18 mouse cellular contexts compared by ENCODE assay signal in genomic region chr4:97831611-97832278, GRCm38 (mm10). TPM values are rescaled to one million over a fixed set of nuclear protein-coding genes. Genes with fewer than 3 reads are reported as not detected.
DNase-seq lines count a peak whose midpoint lies in the region; ATAC-seq and TF ChIP-seq lines count a peak whose summit lies in the region.
"Had no signal": no experiment of that assay in that cellular context is flagged by ENCODE, and none has a peak within 500 bp of the region (broad histone marks: within the 10 kb centered on the region; RNA-seq: fewer than 3 reads in every experiment).

No protein-coding gene starts in this region.

- H3K4me1 ChIP-seq in embryonic facial prominence, embryonic 15.5 days: peaks cover 9% of the 10 kb centered on the region; the same call in 1 of the 2 replicates
- peaks cover 11% of the 10 kb centered on the region for H3K4me1 ChIP-seq in embryonic facial prominence, embryonic 10.5 days
- H3K4me1 ChIP-seq in liver, embryonic 14.5 days (replicated peaks; ENCODE audit: control insufficient read depth in 2 of 2, insufficient read depth in 2 of 2, low read length in 1 of 2): peaks cover 0 to 6% of the 10 kb centered on the region in 2 experiments; a peak in 1 of 4 replicates
- H3K4me1 ChIP-seq in brown adipose tissue, adult 24 weeks (ENCODE audit: control insufficient read depth, insufficient read depth, insufficient read length, low read length): peaks cover 14% of the 10 kb centered on the region

- H3K4me3 ChIP-seq in embryonic facial prominence, embryonic 15.5 days (replicated peaks): no peak overlapping the region
- H3K4me3 ChIP-seq in embryonic facial prominence, embryonic 10.5 days: no peak overlapping the region
- no peak overlapping the region for H3K4me3 ChIP-seq in liver, embryonic 14.5 days (ENCODE audit: insufficient read depth in 1 of 2, low read depth in 2 of 2, low read length in 2 of 2)
- no peak overlapping the region for H3K4me3 ChIP-seq in brown adipose tissue, adult 24 weeks (ENCODE audit: insufficient read depth, low read depth, low read length)
- H3K4me3 ChIP-seq: embryonic facial prominence, embryonic 12.5 days; hindbrain, embryonic 10.5 days; midbrain, embryonic 10.5 days; myocyte had no signal

- no peaks in the 10 kb centered on the region for H3K9me3 ChIP-seq in embryonic facial prominence, embryonic 15.5 days (replicated peaks)
- no peaks in the 10 kb centered on the region for H3K9me3 ChIP-seq in embryonic facial prominence, embryonic 10.5 days
- no peaks in the 10 kb centered on the region for H3K9me3 ChIP-seq in liver, embryonic 14.5 days (ENCODE audit: control insufficient read depth, low read length)
- H3K9me3 ChIP-seq: embryonic facial prominence, embryonic 12.5 days; hindbrain, embryonic 10.5 days; midbrain, embryonic 10.5 days had no signal

- 0 out of 2 replicates have a peak overlapping the region, but pooled peaks have one; percentile 14 for H3K27ac ChIP-seq in embryonic facial prominence, embryonic 15.5 days (replicated peaks)
- no peak overlapping the region for H3K27ac ChIP-seq in embryonic facial prominence, embryonic 10.5 days (replicated peaks)
- no peak overlapping the region for H3K27ac ChIP-seq in liver, embryonic 14.5 days
- H3K27ac ChIP-seq in brown adipose tissue, adult 24 weeks (replicated peaks; ENCODE audit: low read depth, low read length): 0 out of 2 replicates have a peak overlapping the region, but pooled peaks have one; percentile 2
- H3K27ac ChIP-seq: embryonic facial prominence, embryonic 12.5 days; hindbrain, embryonic 10.5 days; midbrain, embryonic 10.5 days had no signal

- no peak overlapping the region for H3K9ac ChIP-seq in embryonic facial prominence, embryonic 15.5 days
- no peak overlapping the region for H3K9ac ChIP-seq in liver, embryonic 14.5 days (replicated peaks)
- H3K9ac ChIP-seq: embryonic facial prominence, embryonic 12.5 days; lung, embryonic 14.5 days had no signal

- TF ChIP-seq EP300 in liver, embryonic 14.5 days (IDR thresholded peaks at IDR 0.05; ENCODE audit: low read depth): 0 out of 2 replicates have a peak, but pooled peaks have one; percentile 14

- no peak for TF ChIP-seq CTCF in liver, embryonic 14.5 days (IDR thresholded peaks at IDR 0.05; ENCODE audit: low read depth)

- DNase-seq in embryonic facial prominence, embryonic 10.5 days (ENCODE audit: low spot score): no peak
- DNase-seq in liver, embryonic 14.5 days (ENCODE audit: low read depth in 3 of 3, low spot score in 3 of 3): peak in 1 of 3 experiments; percentile 17
- DNase-seq in liver: no peak
- DNase-seq in lung, adult 18-20 months: no peak
- DNase-seq in ovary, postnatal 10 days (ENCODE audit: low spot score): no peak
- DNase-seq: cerebellum, adult 8-10 months; gastrocnemius, postnatal 25 days; kidney, adult 2 months; lung, embryonic 14.5 days had no signal

- no peak for ATAC-seq in embryonic facial prominence, embryonic 15.5 days (ENCODE audit: insufficient number of reproducible peaks, low FRiP score, low TSS enrichment, low read depth)
- no peak; the same call in 1 of the 2 replicates for ATAC-seq in liver, embryonic 14.5 days (ENCODE audit: insufficient read depth)
- ATAC-seq in megakaryocyte, adult 5-6 weeks (ENCODE audit: poor library complexity, severe bottlenecking): peak; percentile 74
- ATAC-seq: forebrain, embryonic 14.5 days had no signal

- WGBS in embryonic facial prominence, embryonic 15.5 days: 77% methylated on average over 7 of the region's 7 CpGs
- WGBS in embryonic facial prominence, embryonic 10.5 days: 94% methylated on average over 7 of the region's 7 CpGs
- 46% methylated on average over 7 of the region's 7 CpGs for WGBS in liver, embryonic 14.5 days (ENCODE audit: insufficient replicate concordance)

- H3K27me3 ChIP-seq in embryonic facial prominence, embryonic 15.5 days: no peaks in the 10 kb centered on the region
- H3K27me3 ChIP-seq in embryonic facial prominence, embryonic 10.5 days (replicated peaks; ENCODE audit: low read depth, poor library complexity, severe bottlenecking): no peaks in the 10 kb centered on the region
- H3K27me3 ChIP-seq in liver, embryonic 14.5 days (ENCODE audit: control insufficient read depth, insufficient read depth, low read length): no peaks in the 10 kb centered on the region
- H3K27me3 ChIP-seq: embryonic facial prominence, embryonic 12.5 days had no signal

- no peak overlapping the region for H3K4me2 ChIP-seq in embryonic facial prominence, embryonic 15.5 days (replicated peaks)
- no peak overlapping the region for H3K4me2 ChIP-seq in liver, embryonic 14.5 days (ENCODE audit: low read depth)
- H3K4me2 ChIP-seq: embryonic facial prominence, embryonic 12.5 days; lung, embryonic 14.5 days had no signal

- H3K36me3 ChIP-seq in embryonic facial prominence, embryonic 15.5 days: no peaks in the 10 kb centered on the region
- no peaks in the 10 kb centered on the region for H3K36me3 ChIP-seq in embryonic facial prominence, embryonic 10.5 days (replicated peaks)
- no peaks in the 10 kb centered on the region for H3K36me3 ChIP-seq in liver, embryonic 14.5 days (replicated peaks; ENCODE audit: control insufficient read depth, insufficient read depth, low read depth)
- H3K36me3 ChIP-seq: embryonic facial prominence, embryonic 12.5 days; hindbrain, embryonic 10.5 days; midbrain, embryonic 10.5 days had no signal

RNA-seq across cellular contexts. Expression of gene E130114P18Rik, which starts 53.9 kb away (rescaled TPM):
- 3.8 and 4.2 TPM in 2 replicates for polyA plus RNA-seq in embryonic facial prominence, embryonic 15.5 days (2015; fragmentation: Nextera tagmentation; extraction: Ambion mirVana)
- 10.9 and 13.6 TPM in 2 replicates for polyA plus RNA-seq in embryonic facial prominence, embryonic 10.5 days (2016; fragmentation: Nextera tagmentation; extraction: Ambion mirVana)
- polyA plus RNA-seq in liver, embryonic 14.5 days (2012; rRNA removed): 0.03 TPM in 1 of 2 replicates, not detected in the other
- not detected in 2 replicates for polyA plus RNA-seq in liver, embryonic 14.5 days (2014; fragmentation: Nextera tagmentation; extraction: Ambion mirVana)
- polyA plus RNA-seq in brown adipose tissue, adult 24 weeks (2012; ENCODE audit: insufficient read depth, insufficient read length, missing spikeins): not detected in 2 replicates
- total RNA-seq in megakaryocyte, adult 5-6 weeks (2015): not detected in 2 replicates
- total RNA-seq in megakaryocyte, adult 5-6 weeks (2017): not detected in 2 replicates
- total RNA-seq: ES-E14 had no signal
- polyA plus RNA-seq: myocyte had no signal

RNA-seq across cellular contexts. Expression of gene Nfia, which starts 59.2 kb away (rescaled TPM):
- polyA plus RNA-seq in embryonic facial prominence, embryonic 15.5 days (2015; fragmentation: Nextera tagmentation; extraction: Ambion mirVana): 55.4 and 58.0 TPM in 2 replicates
- polyA plus RNA-seq in embryonic facial prominence, embryonic 10.5 days (2016; fragmentation: Nextera tagmentation; extraction: Ambion mirVana): 8.0 and 17.0 TPM in 2 replicates
- polyA plus RNA-seq in liver, embryonic 14.5 days (2012; rRNA removed): 1.0 and 1.5 TPM in 2 replicates
- polyA plus RNA-seq in liver, embryonic 14.5 days (2014; fragmentation: Nextera tagmentation; extraction: Ambion mirVana): 2.5 and 2.6 TPM in 2 replicates
- 43.3 and 74.8 TPM in 2 replicates for polyA plus RNA-seq in brown adipose tissue, adult 24 weeks (2012; ENCODE audit: insufficient read depth, insufficient read length, missing spikeins)
- 17.8 TPM in 2 replicates for total RNA-seq in megakaryocyte, adult 5-6 weeks (2015)
- total RNA-seq in megakaryocyte, adult 5-6 weeks (2017): 3.6 and 4.6 TPM in 2 replicates

Comparison
In these comparisons a context has a peak if more than half of its experiments do, and no peak if none do; other contexts are left out.
1. H3K27ac ChIP-seq: peak in embryonic facial prominence, embryonic 15.5 days (single experiment) and brown adipose tissue, adult 24 weeks (single experiment); none in embryonic facial prominence, embryonic 10.5 days (single experiment) and liver, embryonic 14.5 days (single experiment).